Mouse (Mus musculus) lung, postnatal 0 days (tissue): ENCODE measurements around the gene Nme7.

ENCODE experiments used
- CTCF ChIP-seq: IDR thresholded peaks from 2 replicates; pipeline ENCODE4 v1.5.1; 2016; ENCODE audit warnings: antibody characterized with exemption, mild to moderate bottlenecking
- EP300 ChIP-seq: IDR thresholded peaks from 2 replicates; pipeline ENCODE4 v1.6.1; 2016; ENCODE audit warnings: antibody characterized with exemption, mild to moderate bottlenecking, control low read depth

- no peak for TF ChIP-seq CTCF
- TF ChIP-seq EP300 = no peak
Measured at GRCm38 (mm10) chr1:164254836-164255235, 49.1 kb upstream of the Nme7 start.
